Mouse (Mus musculus): ENCODE data around the gene AY358078. TPM values are rescaled to one million over a fixed set of nuclear protein-coding genes. Genes with fewer than 3 reads are reported as not detected.

Gene AY358078
- total and polyA plus RNA-seq, 3 experiments: 0.26 TPM; not detected in 2

- no peak for DNase-seq (ENCODE audit: extremely low read depth)
- dilution Hi-C loops (cut with MboI; ENCODE audit: extremely low pct_ligation_motif_present, extremely low pct_unique_long_range_greater_than_20kb, low sequenced_read_pairs): no loop called here
- in situ Hi-C loops (cut with MboI; ENCODE audit: low pct_ligation_motif_present, low pct_unique_long_range_greater_than_20kb, low sequenced_read_pairs): no loop called here
These were observed 12.8 kb upstream of the AY358078 start for GRCm38 (mm10) chr14:51787061-51787460.

GRCm38 (mm10) chr14:51789196-51789595 is 10.7 kb upstream of the AY358078 start:
- DNase-seq (ENCODE audit: extremely low read depth): peak; percentile 21
- no peaks in the 10 kb centered on the region for H3K36me3 ChIP-seq (replicated peaks in 1 of 2; ENCODE audit: control insufficient read depth in 1 of 2, insufficient read depth in 1 of 2, low read length in 1 of 2)
- no peak overlapping the region for H3K27ac ChIP-seq (ENCODE audit: insufficient read depth, low read depth)
- dilution Hi-C loops (cut with MboI; ENCODE audit: extremely low pct_ligation_motif_present, extremely low pct_unique_long_range_greater_than_20kb, low sequenced_read_pairs) (no loop called here), in situ Hi-C loops (cut with MboI; ENCODE audit: low pct_ligation_motif_present, low pct_unique_long_range_greater_than_20kb, low sequenced_read_pairs) (no loop called here)
- no peaks in the 10 kb centered on the region for H3K9me3 ChIP-seq (replicated peaks; ENCODE audit: low read length)
- TF ChIP-seq BHLHE40 (IDR thresholded peaks at IDR 0.05; ENCODE audit: low read depth, low read length) (no peak), TCF12 (IDR thresholded peaks at IDR 0.05; ENCODE audit: low read depth, low read length) (no peak), MXI1 (IDR thresholded peaks at IDR 0.05; ENCODE audit: low read depth, low read length) (no peak), USF2 (conservative IDR thresholded peaks at IDR 0.05; ENCODE audit: low read depth, low read length) (no peak), MAZ (IDR thresholded peaks at IDR 0.05; ENCODE audit: low read depth, low read length) (no peak), MEF2A (IDR thresholded peaks at IDR 0.05; ENCODE audit: borderline replicate concordance, low read depth, low read length) (no peak), JUN (IDR thresholded peaks at IDR 0.05; ENCODE audit: insufficient read depth, low read depth, low read length) (no peak), ELF1 (IDR thresholded peaks at IDR 0.05; ENCODE audit: low read depth, low read length) (no peak), MYC (IDR thresholded peaks at IDR 0.05; ENCODE audit: low read depth, low read length) (no peak), IRF4 (IDR thresholded peaks at IDR 0.05; ENCODE audit: low read depth, low read length) (no peak), CTCF (conservative IDR thresholded peaks at IDR 0.05 in 1 of 2, IDR thresholded peaks at IDR 0.05 in 1 of 2; ENCODE audit: low read depth in 2 of 2, low read length in 2 of 2) (peak; percentile 32 to 68), E2F4 (IDR thresholded peaks at IDR 0.05; ENCODE audit: insufficient replicate concordance, low read depth, low read length) (no peak), TBP (conservative IDR thresholded peaks at IDR 0.05; ENCODE audit: low read depth, low read length) (no peak), NELFE (IDR thresholded peaks at IDR 0.05; ENCODE audit: low read depth, low read length) (0 out of 2 replicates have a peak, but pooled peaks have one; percentile 17), SMC3 (IDR thresholded peaks at IDR 0.05; ENCODE audit: low read depth, low read length) (peak; percentile 44), GABPA (IDR thresholded peaks at IDR 0.05; ENCODE audit: insufficient replicate concordance, low read depth, low read length) (no peak), CHD1 (IDR thresholded peaks at IDR 0.05; ENCODE audit: low read depth, low read length) (no peak), ZNF384 (IDR thresholded peaks at IDR 0.05; ENCODE audit: low read depth, low read length) (no peak), EP300 (IDR thresholded peaks at IDR 0.05; ENCODE audit: low read length) (no peak), NRF1 (IDR thresholded peaks at IDR 0.05; ENCODE audit: low read depth, low read length) (no peak), ETS1 (conservative IDR thresholded peaks at IDR 0.05; ENCODE audit: low read depth, low read length) (no peak), HCFC1 (IDR thresholded peaks at IDR 0.05; ENCODE audit: low read depth, low read length) (no peak), SIN3A (IDR thresholded peaks at IDR 0.05; ENCODE audit: low read length) (no peak), USF1 (IDR thresholded peaks at IDR 0.05; ENCODE audit: low read depth, low read length) (no peak), ZC3H11A (IDR thresholded peaks at IDR 0.05; ENCODE audit: low read depth, low read length) (no peak), RAD21 (IDR thresholded peaks at IDR 0.05; ENCODE audit: low read depth, low read length) (peak; percentile 45)
- no peaks in the 10 kb centered on the region for H3K79me2 ChIP-seq (replicated peaks; ENCODE audit: control insufficient read depth, extremely low read depth, insufficient read depth, poor library complexity, severe bottlenecking)
- H3K9ac ChIP-seq (ENCODE audit: insufficient read depth, low read depth): no peak overlapping the region
- no peaks in the 10 kb centered on the region for H3K27me3 ChIP-seq (replicated peaks)
- no peak overlapping the region for H3K4me2 ChIP-seq (ENCODE audit: insufficient read depth, low read depth, poor library complexity, severe bottlenecking)
- H3K4me1 ChIP-seq (ENCODE audit: control insufficient read depth in 1 of 2, insufficient read depth in 2 of 2): peaks cover 0 to 6% of the 10 kb centered on the region in 2 experiments; a peak in 2 of 4 replicates
- H3K4me3 ChIP-seq (replicated peaks in 1 of 3; ENCODE audit: low read depth in 2 of 3, low read length in 2 of 3, poor library complexity in 1 of 3): no peak overlapping the region

More at GRCm38 (mm10) chr14:51787061-51787460, 12.8 kb upstream of the AY358078 start:
- Histone ChIP-seq H3K9ac (ENCODE audit: insufficient read depth, low read depth) (no peak overlapping the region), H3K4me2 (ENCODE audit: insufficient read depth, low read depth, poor library complexity, severe bottlenecking) (no peak overlapping the region), H3K79me2 (replicated peaks; ENCODE audit: control insufficient read depth, extremely low read depth, insufficient read depth, poor library complexity, severe bottlenecking) (no peaks in the 10 kb centered on the region), H3K27me3 (replicated peaks) (no peaks in the 10 kb centered on the region), H3K27ac (ENCODE audit: insufficient read depth, low read depth) (no peak overlapping the region), H3K9me3 (replicated peaks; ENCODE audit: low read length) (no peaks in the 10 kb centered on the region), H3K4me1 (ENCODE audit: control insufficient read depth in 1 of 2, insufficient read depth in 2 of 2) (peaks cover 0 to 2% of the 10 kb centered on the region in 2 experiments; a peak in 2 of 4 replicates), H3K36me3 (replicated peaks in 1 of 2; ENCODE audit: control insufficient read depth in 1 of 2, insufficient read depth in 1 of 2, low read length in 1 of 2) (no peaks in the 10 kb centered on the region), H3K4me3 (replicated peaks in 1 of 3; ENCODE audit: low read depth in 2 of 3, low read length in 2 of 3, poor library complexity in 1 of 3) (no peak overlapping the region)
- TF ChIP-seq CTCF (conservative IDR thresholded peaks at IDR 0.05 in 1 of 2, IDR thresholded peaks at IDR 0.05 in 1 of 2; ENCODE audit: low read depth in 2 of 2, low read length in 2 of 2): no peak
- no peak for TF ChIP-seq SMC3 (IDR thresholded peaks at IDR 0.05; ENCODE audit: low read depth, low read length)
- TF ChIP-seq UBTF (IDR thresholded peaks at IDR 0.05; ENCODE audit: low read depth, low read length): no peak
- no peak for TF ChIP-seq KAT2A (IDR thresholded peaks at IDR 0.05; ENCODE audit: insufficient replicate concordance, low read length)
- TF ChIP-seq NELFE (IDR thresholded peaks at IDR 0.05; ENCODE audit: low read depth, low read length): no peak
- TF ChIP-seq MYC (IDR thresholded peaks at IDR 0.05; ENCODE audit: low read depth, low read length): no peak
- TF ChIP-seq MAX (IDR thresholded peaks at IDR 0.05; ENCODE audit: low read length): no peak
- no peak for TF ChIP-seq RAD21 (IDR thresholded peaks at IDR 0.05; ENCODE audit: low read depth, low read length)
- no peak for TF ChIP-seq TCF12 (IDR thresholded peaks at IDR 0.05; ENCODE audit: low read depth, low read length)
- no peak for TF ChIP-seq ETS1 (conservative IDR thresholded peaks at IDR 0.05; ENCODE audit: low read depth, low read length)
- no peak for TF ChIP-seq TBP (conservative IDR thresholded peaks at IDR 0.05; ENCODE audit: low read depth, low read length)
- no peak for TF ChIP-seq MXI1 (IDR thresholded peaks at IDR 0.05; ENCODE audit: low read depth, low read length)
- no peak for TF ChIP-seq IRF4 (IDR thresholded peaks at IDR 0.05; ENCODE audit: low read depth, low read length)
- TF ChIP-seq CHD2 (IDR thresholded peaks at IDR 0.05; ENCODE audit: low read length): no peak
- no peak for TF ChIP-seq ELF1 (IDR thresholded peaks at IDR 0.05; ENCODE audit: low read depth, low read length)
- TF ChIP-seq MAZ (IDR thresholded peaks at IDR 0.05; ENCODE audit: low read depth, low read length): no peak
- TF ChIP-seq MAFK (IDR thresholded peaks at IDR 0.05; ENCODE audit: insufficient replicate concordance, low read length): no peak
- TF ChIP-seq EP300 (IDR thresholded peaks at IDR 0.05; ENCODE audit: low read length): no peak
- TF ChIP-seq ZC3H11A (IDR thresholded peaks at IDR 0.05; ENCODE audit: low read depth, low read length): no peak
- no peak for TF ChIP-seq JUN (IDR thresholded peaks at IDR 0.05; ENCODE audit: insufficient read depth, low read depth, low read length)

Measured in CH12.LX (cell line).